Mouse (Mus musculus) kidney, postnatal 10 days (tissue): ENCODE measurements around the gene Hspa8.
"Not testable (repeated sequence)": the region's sequence is repeated elsewhere in the genome, so short reads cannot be mapped to it uniquely, and the experiment has no call there.

ENCODE experiments used
- DNase-seq: peaks from one replicate; pipeline ENCODE4 v3.0.0; 2021; ENCODE audit warnings: mixed read lengths

Hspa8 gene

GRCm38 (mm10) chr9:40800675-40801612, at the start of gene Hspa8:
Gene Hspa8, plus strand, starts transcription at chr9:40800984.
- DNase-seq: peak; percentile 100

- DNase-seq: no peak
Observed at GRCm38 (mm10) chr9:40751749-40752148, 49.0 kb upstream of the Hspa8 start.

- DNase-seq: peak; percentile 75
Observed at GRCm38 (mm10) chr9:40756401-40756800, 44.4 kb upstream of the Hspa8 start.

- peak; percentile 75 for DNase-seq
Observed at GRCm38 (mm10) chr9:40757105-40757626, 43.6 kb upstream of the Hspa8 start.

- peak; percentile 84 for DNase-seq
Observed at GRCm38 (mm10) chr9:40757685-40758270, 43.0 kb upstream of the Hspa8 start.

- DNase-seq: no peak
Observed at GRCm38 (mm10) chr9:40762354-40762753, 38.4 kb upstream of the Hspa8 start.

GRCm38 (mm10) chr9:40764887-40765580, 35.8 kb upstream of the Hspa8 start:
- no peak for DNase-seq

- DNase-seq: peak; percentile 29
Observed at GRCm38 (mm10) chr9:40765581-40765940, 35.2 kb upstream of the Hspa8 start.

GRCm38 (mm10) chr9:40766058-40766605, 34.7 kb upstream of the Hspa8 start:
- DNase-seq: peak; percentile 51

GRCm38 (mm10) chr9:40767946-40768345, 32.8 kb upstream of the Hspa8 start:
- no peak for DNase-seq

GRCm38 (mm10) chr9:40772246-40772645, 28.5 kb upstream of the Hspa8 start:
- DNase-seq: no peak

- DNase-seq: not testable (repeated sequence)
Observed at GRCm38 (mm10) chr9:40773142-40773541, 27.6 kb upstream of the Hspa8 start.

GRCm38 (mm10) chr9:40773869-40774268, 26.9 kb upstream of the Hspa8 start:
- DNase-seq: no peak

- DNase-seq: no peak
Observed at GRCm38 (mm10) chr9:40776044-40776443, 24.7 kb upstream of the Hspa8 start.

GRCm38 (mm10) chr9:40776459-40777248, 24.1 kb upstream of the Hspa8 start:
- peak; percentile 67 for DNase-seq

GRCm38 (mm10) chr9:40780111-40780510, 20.7 kb upstream of the Hspa8 start:
- DNase-seq: no peak

- peak; percentile 35 for DNase-seq
Observed at GRCm38 (mm10) chr9:40780892-40781725, 19.7 kb upstream of the Hspa8 start.

- peak; percentile 74 for DNase-seq
Observed at GRCm38 (mm10) chr9:40781726-40782581, 18.8 kb upstream of the Hspa8 start.

- DNase-seq: peak; percentile 75
Observed at GRCm38 (mm10) chr9:40783641-40784373, 17.0 kb upstream of the Hspa8 start.
